Mouse (Mus musculus) spleen, adult 2 months (tissue): ENCODE measurements around the gene Rptor.

Experiments used
- CTCF ChIP-seq: fragments of 200-500 bp; IDR thresholded peaks from 2 replicates; pipeline ENCODE4 v1.5.1; 2011; ENCODE audit warnings: mild to moderate bottlenecking, inconsistent platforms; ENCODE audit not compliant: insufficient read depth, insufficient read length, insufficient replicate concordance; ENCODE audit errors: extremely low read depth
- POLR2A ChIP-seq: fragments of 200-500 bp; IDR thresholded peaks from 2 replicates; pipeline ENCODE4 v1.6.1; 2011; ENCODE audit warnings: low read depth, low read length, inconsistent platforms

- TF ChIP-seq CTCF (no peak), POLR2A (no peak)
These were observed 69.3 kb downstream of the Rptor start for GRCm38 (mm10) chr11:119672041-119672440.
